Mouse (Mus musculus) myocyte (in vitro differentiated cells): ENCODE measurements around the gene Glt6d1. TPM values are rescaled to one million over a fixed set of nuclear protein-coding genes. Genes with fewer than 3 reads are reported as not detected.
A peak's percentile ranks its signal among the peaks of the same experiment; 100 is the strongest.

ENCODE experiments used
- H3K27me3 ChIP-seq: one replicate; pipeline ENCODE4 v1.6.1; 2011; ENCODE audit not compliant: control insufficient read depth, insufficient read depth, insufficient read length
- H3K36me3 ChIP-seq: one replicate; pipeline ENCODE4 v1.6.1; 2011; ENCODE audit not compliant: control insufficient read depth, insufficient read depth
- H3K4me2 ChIP-seq: one replicate; pipeline ENCODE4 v1.6.1; 2011; ENCODE audit warnings: low read depth, control low read depth
- H3K4me3 ChIP-seq: one replicate; pipeline ENCODE4 v1.5.1; 2011; ENCODE audit warnings: mild to moderate bottlenecking, control low read depth, moderate library complexity
- H3K79me2 ChIP-seq: one replicate; pipeline ENCODE4 v1.6.1; 2011; ENCODE audit not compliant: control insufficient read depth, insufficient read depth
- H3ac ChIP-seq: one replicate; pipeline ENCODE4 v1.6.1; 2011; ENCODE audit not compliant: control insufficient read depth, insufficient read length
- CEBPB ChIP-seq: IDR thresholded peaks from 2 replicates; pipeline ENCODE4 v1.6.1; 2011; ENCODE audit warnings: mild to moderate bottlenecking, moderate library complexity; ENCODE audit not compliant: poor library complexity, insufficient read depth, severe bottlenecking
- E2F4 ChIP-seq: IDR thresholded peaks from one replicate; pipeline ENCODE4 v1.6.1; 2011; ENCODE audit warnings: mild to moderate bottlenecking, control low read depth, moderate library complexity; ENCODE audit not compliant: insufficient read depth
- MAX ChIP-seq: IDR thresholded peaks from one replicate; pipeline ENCODE4 v1.6.1; 2011; ENCODE audit warnings: low read depth, mild to moderate bottlenecking, control low read depth
- MYOD1 ChIP-seq, 3 experiments: IDR thresholded peaks; one replicate each; pipeline ENCODE4 v1.6.1; 2011; ENCODE audit warnings: control low read depth in 2 of 3, low read depth in 2 of 3, mild to moderate bottlenecking in 2 of 3, moderate library complexity in 1 of 3; ENCODE audit not compliant: insufficient read length in 2 of 3, control insufficient read depth in 1 of 3
- MYOG ChIP-seq, 3 experiments: IDR thresholded peaks; one replicate each; pipeline ENCODE4 v1.6.1; 2011; ENCODE audit warnings: control low read depth in 2 of 3, low read depth in 2 of 3, mild to moderate bottlenecking in 2 of 3; ENCODE audit not compliant: insufficient read length in 2 of 3, control insufficient read depth in 1 of 3, insufficient read depth in 1 of 3
- POLR2A ChIP-seq: IDR thresholded peaks from one replicate; pipeline ENCODE4 v1.6.1; 2011; ENCODE audit warnings: low read depth, mild to moderate bottlenecking, control low read depth, moderate library complexity; ENCODE audit not compliant: insufficient read length
- POLR2AphosphoS2 ChIP-seq: IDR thresholded peaks from one replicate; pipeline ENCODE4 v1.6.1; 2011; ENCODE audit warnings: low read depth, control low read depth; ENCODE audit not compliant: insufficient read length
- REST ChIP-seq: IDR thresholded peaks from one replicate; pipeline ENCODE4 v1.6.1; 2011; ENCODE audit warnings: mild to moderate bottlenecking, control low read depth, moderate library complexity; ENCODE audit not compliant: insufficient read depth, insufficient read length
- SRF ChIP-seq: IDR thresholded peaks from one replicate; pipeline ENCODE4 v1.6.1; 2011; ENCODE audit warnings: low read depth; ENCODE audit not compliant: control insufficient read depth, insufficient read length
- TCF12 ChIP-seq: IDR thresholded peaks from one replicate; pipeline ENCODE4 v1.6.1; 2011; ENCODE audit warnings: mild to moderate bottlenecking, control low read depth; ENCODE audit not compliant: poor library complexity, insufficient read depth, severe bottlenecking
- TCF3 ChIP-seq: IDR thresholded peaks from one replicate; pipeline ENCODE4 v1.6.1; 2011; ENCODE audit warnings: low read depth, control low read depth; ENCODE audit not compliant: insufficient read length
- USF1 ChIP-seq: IDR thresholded peaks from one replicate; pipeline ENCODE4 v1.6.1; 2011; ENCODE audit warnings: low read depth, mild to moderate bottlenecking, control low read depth, moderate library complexity
- polyA plus RNA-seq: library from polyadenylated mRNA; unstranded; fragments of >200 nt; fragmentation: generic; extraction: Trizol; gene quantifications from one replicate; pipeline ENCODE4 v1.2.1, GENCODE M21; 2012; ENCODE audit warnings: missing spikeins

The Glt6d1 gene
- polyA plus RNA-seq, 1 experiment: not detected

GRCm38 (mm10) chr2:25813364-25813763 lies 2.3 kb downstream of the Glt6d1 start:
- no peak overlapping the region for H3ac ChIP-seq
- H3K79me2 ChIP-seq: no peaks in the 10 kb centered on the region
- H3K4me2 ChIP-seq: no peak overlapping the region
- no peaks in the 10 kb centered on the region for H3K27me3 ChIP-seq
- H3K36me3 ChIP-seq: no peaks in the 10 kb centered on the region
- H3K4me3 ChIP-seq: no peak overlapping the region
- TF ChIP-seq TCF12: no peak
- no peak for TF ChIP-seq MYOD1 (IDR thresholded peaks at IDR 0.05; ENCODE audit: control insufficient read depth in 1 of 3, insufficient read length in 2 of 3, low read depth in 2 of 3)
- no peak for TF ChIP-seq MAX
- TF ChIP-seq SRF: no peak
- TF ChIP-seq E2F4: no peak
- no peak for TF ChIP-seq REST
- no peak for TF ChIP-seq POLR2AphosphoS2
- TF ChIP-seq POLR2A: no peak
- TF ChIP-seq USF1: no peak
- TF ChIP-seq CEBPB: no peak
- TF ChIP-seq MYOG (IDR thresholded peaks at IDR 0.05; ENCODE audit: control insufficient read depth in 1 of 3, insufficient read depth in 1 of 3, insufficient read length in 2 of 3, low read depth in 2 of 3): no peak
- no peak for TF ChIP-seq TCF3

DNA sequence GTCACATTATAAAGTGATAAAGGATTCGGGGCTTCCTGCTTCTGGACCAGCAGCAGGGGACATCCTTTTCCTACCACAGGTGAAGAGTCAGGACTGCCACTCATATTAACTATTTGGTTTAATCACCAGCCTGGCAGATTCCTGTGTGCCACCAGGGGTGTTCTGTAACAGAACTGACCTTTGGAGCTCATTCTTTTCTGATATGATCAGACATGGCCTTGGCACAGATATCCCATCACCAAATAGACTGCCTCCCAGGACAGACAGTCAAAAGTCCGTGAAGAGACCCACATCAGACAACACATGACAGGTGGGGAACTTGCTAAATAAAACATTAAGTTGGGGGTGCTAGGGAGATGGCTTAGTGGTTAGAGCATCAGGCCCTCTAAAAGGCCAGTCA lies 3.9 kb downstream of the Glt6d1 start:
- Histone ChIP-seq H3K79me2 (no peaks in the 10 kb centered on the region), H3K4me3 (no peak overlapping the region), H3K36me3 (no peaks in the 10 kb centered on the region), H3K4me2 (no peak overlapping the region), H3ac (no peak overlapping the region), H3K27me3 (no peaks in the 10 kb centered on the region)
- no peak for TF ChIP-seq POLR2AphosphoS2

GRCm38 (mm10) chr2:25798065-25798464 lies 17.6 kb downstream of the Glt6d1 start:
- Histone ChIP-seq H3K4me2 (no peak overlapping the region), H3K36me3 (no peaks in the 10 kb centered on the region), H3K4me3 (no peak overlapping the region), H3K27me3 (peaks cover 12% of the 10 kb centered on the region), H3ac (no peak overlapping the region), H3K79me2 (no peaks in the 10 kb centered on the region)
- TF ChIP-seq REST: no peak
- TF ChIP-seq POLR2A: no peak
- no peak for TF ChIP-seq MYOG (IDR thresholded peaks at IDR 0.05; ENCODE audit: control insufficient read depth in 1 of 3, insufficient read depth in 1 of 3, insufficient read length in 2 of 3, low read depth in 2 of 3)
- no peak for TF ChIP-seq USF1

DNA sequence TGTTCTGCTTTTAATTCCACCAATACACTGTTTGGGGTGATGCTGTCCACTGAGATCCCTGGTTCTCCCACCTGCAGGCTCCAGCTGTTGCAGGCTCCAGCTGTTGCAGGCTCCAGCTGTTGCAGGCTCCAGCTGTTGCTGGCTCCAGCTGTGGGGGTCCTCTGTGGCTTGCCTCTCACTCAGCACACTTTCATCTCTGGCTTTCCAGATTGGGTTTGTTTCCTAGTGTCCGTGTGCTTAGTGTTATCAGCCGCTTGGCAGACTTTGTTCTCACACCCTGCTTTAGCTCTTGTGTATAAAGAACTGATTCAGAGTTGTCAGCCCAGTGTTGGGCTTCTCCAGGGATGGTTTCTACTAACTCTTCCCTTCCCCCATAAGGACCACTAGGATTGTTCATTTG lies 18.0 kb downstream of the Glt6d1 start:
- peaks cover 12% of the 10 kb centered on the region for H3K27me3 ChIP-seq
- H3K4me3 ChIP-seq: no peak overlapping the region
- H3K79me2 ChIP-seq: no peaks in the 10 kb centered on the region
- H3K36me3 ChIP-seq: no peaks in the 10 kb centered on the region
- no peak overlapping the region for H3K4me2 ChIP-seq
- TF ChIP-seq REST (no peak), TCF3 (peak; percentile 8)
- H3ac ChIP-seq: no peak overlapping the region

DNA sequence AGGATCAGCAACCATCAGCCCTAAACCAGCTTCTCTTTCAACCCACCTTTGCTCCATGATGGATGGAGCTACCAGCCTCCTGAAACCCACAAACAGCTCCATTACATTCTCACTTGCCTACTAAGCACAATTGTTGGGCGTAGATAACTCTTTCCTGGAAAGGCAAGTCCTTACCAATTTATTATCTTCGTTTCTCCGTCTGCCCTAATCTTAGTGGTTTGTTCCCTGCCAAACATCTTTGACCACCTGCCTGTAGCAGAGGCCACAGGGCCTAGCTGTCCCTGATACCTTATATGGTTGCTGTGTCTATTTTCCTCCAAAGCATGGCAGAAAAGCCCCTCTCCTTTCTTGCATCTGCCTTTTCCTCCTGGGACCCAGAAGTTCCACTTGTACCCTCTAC lies 26.6 kb downstream of the Glt6d1 start:
- H3K36me3 ChIP-seq: no peaks in the 10 kb centered on the region
- no peaks in the 10 kb centered on the region for H3K79me2 ChIP-seq
- no peaks in the 10 kb centered on the region for H3K27me3 ChIP-seq
- TF ChIP-seq E2F4 (no peak), CEBPB (no peak), TCF3 (no peak), REST (no peak), MAX (no peak), POLR2A (no peak), MYOG (IDR thresholded peaks at IDR 0.05; ENCODE audit: control insufficient read depth in 1 of 3, insufficient read depth in 1 of 3, insufficient read length in 2 of 3, low read depth in 2 of 3) (no peak)
- no peak overlapping the region for H3K4me2 ChIP-seq
- H3K4me3 ChIP-seq: no peak overlapping the region
- no peak overlapping the region for H3ac ChIP-seq

GRCm38 (mm10) chr2:25785573-25786322 lies 29.9 kb downstream of the Glt6d1 start:
- no peaks in the 10 kb centered on the region for H3K36me3 ChIP-seq
- H3K4me3 ChIP-seq: no peak overlapping the region
- H3K4me2 ChIP-seq: peak overlapping the region; percentile 49
- no peaks in the 10 kb centered on the region for H3K27me3 ChIP-seq
- no peak overlapping the region for H3ac ChIP-seq
- H3K79me2 ChIP-seq: no peaks in the 10 kb centered on the region
- TF ChIP-seq MAX (no peak), MYOG (IDR thresholded peaks at IDR 0.05; ENCODE audit: control insufficient read depth in 1 of 3, insufficient read depth in 1 of 3, insufficient read length in 2 of 3, low read depth in 2 of 3) (peak in 1 of 3 experiments; percentile 44), TCF3 (no peak), USF1 (no peak), CEBPB (peak; percentile 76; the same call in 1 of the 2 replicates), E2F4 (no peak), POLR2A (no peak), MYOD1 (IDR thresholded peaks at IDR 0.05; ENCODE audit: control insufficient read depth in 1 of 3, insufficient read length in 2 of 3, low read depth in 2 of 3) (no peak), REST (no peak), TCF12 (no peak)
